Mouse (Mus musculus) E14TG2a.4 (cell line): Measurements from ENCODE around the gene Mllt10.

Experiments
- CTCF ChIP-seq: conservative IDR thresholded peaks from 2 replicates; pipeline ENCODE4 v1.5.1; 2014; ENCODE audit warnings: low read length
- NANOG ChIP-seq: IDR thresholded peaks from 2 replicates; pipeline ENCODE4 v1.6.1; 2014; ENCODE audit warnings: borderline replicate concordance, low read length, mixed read lengths
- POU5F1 ChIP-seq: IDR thresholded peaks from 2 replicates; pipeline ENCODE4 v1.6.1; 2014; ENCODE audit warnings: low read length, borderline replicate concordance

- TF ChIP-seq NANOG (no peak), CTCF (no peak), POU5F1 (no peak)
Measured at GRCm38 (mm10) chr2:18214031-18214430, 159.0 kb downstream of the Mllt10 start.
